Mouse (Mus musculus) neural tube, embryonic 12.5 days (tissue): ENCODE measurements around the gene Ctsc. TPM values are rescaled to one million over a fixed set of nuclear protein-coding genes. Genes with fewer than 3 reads are reported as not detected.

Experiments
- ATAC-seq: fragments of 200-750 bp; cut with Nextera tagmentation; 2 replicates; pipeline ENCODE4 v1.8.0; 2017; ENCODE audit warnings: low read depth, mild to moderate bottlenecking, moderate TSS enrichment, moderate library complexity; ENCODE audit not compliant: low FRiP score
- H3K27ac ChIP-seq: fragments of 300-500 bp; sonication (generic); 2 replicates; pipeline ENCODE4 v1.5.1; 2016
- H3K27me3 ChIP-seq: fragments of 300-500 bp; sonication (generic); replicated peaks from 2 replicates; pipeline ENCODE4 v1.6.1; 2016; ENCODE audit warnings: mild to moderate bottlenecking
- H3K36me3 ChIP-seq: fragments of 300-500 bp; sonication (generic); 2 replicates; pipeline ENCODE4 v1.6.1; 2016; ENCODE audit warnings: mild to moderate bottlenecking
- H3K4me1 ChIP-seq: fragments of 300-500 bp; sonication (generic); 2 replicates; pipeline ENCODE4 v1.6.1; 2016
- H3K4me2 ChIP-seq: fragments of 300-500 bp; sonication (generic); replicated peaks from 2 replicates; pipeline ENCODE4 v1.6.1; 2016; ENCODE audit warnings: mild to moderate bottlenecking
- H3K4me3 ChIP-seq: fragments of 300-500 bp; sonication (generic); 2 replicates; pipeline ENCODE4 v1.5.1; 2016
- H3K9ac ChIP-seq: fragments of 300-500 bp; sonication (generic); 2 replicates; pipeline ENCODE4 v1.6.1; 2016; ENCODE audit warnings: mild to moderate bottlenecking
- H3K9me3 ChIP-seq: fragments of 300-500 bp; sonication (generic); 2 replicates; pipeline ENCODE4 v1.6.1; 2016; ENCODE audit warnings: mild to moderate bottlenecking
- WGBS: fragments of 180-500 bp; shearing (Covaris S2); methylation state at CpG from one replicate; pipeline ENCODE4 v1.1.7; 2016; 5-methylcytosine and 5-hydroxymethylcytosine counted together
- polyA plus RNA-seq: library from polyadenylated mRNA; unstranded; fragments of >200 nt; fragmentation: Nextera tagmentation; extraction: Ambion mirVana; gene quantifications from 2 replicates; pipeline ENCODE4 v1.2.1, GENCODE M21; 2016

Gene Ctsc
- polyA plus RNA-seq, 1 experiment from 2014 or later: 14.0 TPM

- no peak overlapping the region for H3K4me3 ChIP-seq
- 50% methylated on average over 7 of the region's 7 CpGs for WGBS
- ATAC-seq: 0 out of 2 replicates have a peak, but pooled peaks have one; percentile 33
Observed at GRCm38 (mm10) chr7:88358042-88358878, 80.4 kb downstream of the Ctsc start.

More at GRCm38 (mm10) chr7:88358042-88358878, 80.4 kb downstream of the Ctsc start:
- no peak overlapping the region for H3K4me2 ChIP-seq
- no peaks in the 10 kb centered on the region for H3K27me3 ChIP-seq
- no peak overlapping the region for H3K27ac ChIP-seq
- no peaks in the 10 kb centered on the region for H3K4me1 ChIP-seq
- H3K9me3 ChIP-seq: no peaks in the 10 kb centered on the region
- no peaks in the 10 kb centered on the region for H3K36me3 ChIP-seq
- no peak overlapping the region for H3K9ac ChIP-seq

Other genes starting within 250 kb of the Ctsc start
- 2.2 and 2.4 TPM in 2 replicates for gene Rab38, start 152.2 kb downstream of the Ctsc start, polyA plus RNA-seq